9 mouse cellular contexts compared by ENCODE assay signal in the genomic region with DNA sequence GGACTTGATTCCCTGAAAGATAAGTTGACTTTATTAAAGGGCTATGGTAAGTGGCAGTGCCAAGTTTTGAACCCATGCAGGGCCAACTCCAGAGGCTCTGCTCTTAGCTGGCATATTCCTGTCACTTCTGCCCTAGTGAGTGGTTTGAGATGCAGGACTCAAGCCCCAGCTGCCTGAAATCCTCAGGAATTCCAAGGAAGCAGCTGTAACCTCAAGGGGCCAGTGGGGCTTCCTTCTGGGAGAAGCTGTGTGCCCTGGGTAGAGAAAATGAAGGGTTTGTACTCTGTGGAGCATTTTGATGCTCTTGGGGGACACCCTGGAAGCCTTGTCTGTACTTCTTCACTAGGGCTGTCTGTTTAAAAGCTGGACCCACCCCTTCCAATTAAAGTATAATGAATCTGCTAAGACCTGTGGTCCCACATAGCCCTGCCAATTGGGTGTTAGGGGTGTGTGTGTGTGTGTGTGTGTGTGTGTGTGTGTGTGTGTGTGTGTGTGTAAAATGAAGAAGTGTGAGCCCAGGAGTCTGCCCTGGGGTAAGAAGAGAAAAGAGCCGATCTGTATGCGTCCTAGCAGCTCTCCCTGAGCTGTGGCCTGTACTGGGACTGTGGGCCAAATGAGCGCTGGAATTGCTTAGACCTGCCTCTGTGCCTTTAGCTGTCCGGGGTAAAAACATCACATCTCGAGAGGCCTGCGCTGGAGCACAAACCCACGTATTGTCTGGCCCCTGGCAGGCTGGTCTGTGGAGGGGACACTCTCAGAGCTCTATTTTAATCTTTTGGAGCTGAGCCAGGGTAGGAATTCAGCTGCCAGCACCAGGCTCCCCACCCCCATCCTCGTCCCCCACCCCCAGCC.
DNase-seq lines count a peak whose midpoint lies in the region; ATAC-seq and TF ChIP-seq lines count a peak whose summit lies in the region.
"Had no signal": no experiment of that assay in that cellular context is flagged by ENCODE, and none has a peak within 500 bp of the region (broad histone marks: within the 10 kb centered on the region; RNA-seq: fewer than 3 reads in every experiment).

No protein-coding gene starts in this region.

- H3K4me2 ChIP-seq in embryonic facial prominence, embryonic 13.5 days, result peak overlapping the region; percentile 24; the same call in 1 of the 2 replicates
- no peak overlapping the region for H3K4me2 ChIP-seq in intestine, embryonic 15.5 days (replicated peaks)

- H3K9ac ChIP-seq in heart, adult 2 months (ENCODE audit: low read depth, low read length), result no peak overlapping the region
- 0 out of 2 replicates have a peak overlapping the region, but pooled peaks have one; percentile 21 for H3K9ac ChIP-seq in embryonic facial prominence, embryonic 13.5 days
- H3K9ac ChIP-seq in intestine, embryonic 15.5 days, result no peak overlapping the region

- H3K27ac ChIP-seq in heart, adult 2 months, result no peak overlapping the region
- H3K27ac ChIP-seq in embryonic facial prominence, embryonic 13.5 days, result peak overlapping the region; percentile 78
- peak overlapping the region; percentile 70; the same call in 1 of the 2 replicates for H3K27ac ChIP-seq in intestine, embryonic 15.5 days
- H3K27ac ChIP-seq: kidney, postnatal 0 days had no signal

- no peak for ATAC-seq in embryonic facial prominence, embryonic 13.5 days (ENCODE audit: insufficient number of reproducible peaks, insufficient read depth, low FRiP score, low TSS enrichment, low read depth)
- peak; percentile 70 for ATAC-seq in intestine, embryonic 15.5 days
- ATAC-seq in CD4-positive, CD25-positive, alpha-beta regulatory T cell, adult 4 months, result no peak

- intact Hi-C loops in heart, adult 2 months (cut with DNase I), result no loop called here

- no peak for TF ChIP-seq CTCF in heart, adult 2 months (IDR thresholded peaks at IDR 0.05)

- no peaks in the 10 kb centered on the region for H3K4me1 ChIP-seq in heart, adult 2 months (ENCODE audit: control insufficient read depth, insufficient read depth, low read length)
- H3K4me1 ChIP-seq in embryonic facial prominence, embryonic 13.5 days, result peaks cover 22% of the 10 kb centered on the region
- H3K4me1 ChIP-seq in intestine, embryonic 15.5 days (replicated peaks), result peaks cover 14% of the 10 kb centered on the region

- no peaks in the 10 kb centered on the region for H3K36me3 ChIP-seq in heart, adult 2 months (ENCODE audit: control insufficient read depth, insufficient read depth, low read length)
- H3K36me3 ChIP-seq in embryonic facial prominence, embryonic 13.5 days, result no peaks in the 10 kb centered on the region
- H3K36me3 ChIP-seq in intestine, embryonic 15.5 days, result no peaks in the 10 kb centered on the region

- H3K79me2 ChIP-seq in heart, adult 2 months (replicated peaks; ENCODE audit: control insufficient read depth, insufficient read depth, low read length), result no peaks in the 10 kb centered on the region

- H3K9me3 ChIP-seq in embryonic facial prominence, embryonic 13.5 days, result no peaks in the 10 kb centered on the region
- no peaks in the 10 kb centered on the region for H3K9me3 ChIP-seq in intestine, embryonic 15.5 days

- H3K4me3 ChIP-seq in heart, adult 2 months, result no peak overlapping the region
- H3K4me3 ChIP-seq in embryonic facial prominence, embryonic 13.5 days, result no peak overlapping the region
- H3K4me3 ChIP-seq in intestine, embryonic 15.5 days (replicated peaks), result no peak overlapping the region

- 25% methylated on average over 8 of the region's 8 CpGs for WGBS in heart, adult 2 months
- 7% methylated on average over 8 of the region's 8 CpGs for WGBS in embryonic facial prominence, embryonic 13.5 days
- WGBS in intestine, embryonic 15.5 days, result 41% methylated on average over 8 of the region's 8 CpGs

- TF ChIP-seq EP300 in heart, adult 2 months (IDR thresholded peaks at IDR 0.05; ENCODE audit: insufficient read depth, low read depth, low read length), result no peak

- H3K27me3 ChIP-seq in heart, adult 2 months (ENCODE audit: control insufficient read depth, insufficient read depth, low read length), result no peaks in the 10 kb centered on the region
- no peaks in the 10 kb centered on the region for H3K27me3 ChIP-seq in embryonic facial prominence, embryonic 13.5 days
- no peaks in the 10 kb centered on the region for H3K27me3 ChIP-seq in intestine, embryonic 15.5 days (replicated peaks)

- TF ChIP-seq POLR2A in heart, adult 2 months (IDR thresholded peaks at IDR 0.05; ENCODE audit: insufficient read depth, low read depth, low read length), result no peak

- DNase-seq in heart, adult 11 months, result peak; percentile 71
- no peak for DNase-seq in heart, adult 2 months
- DNase-seq in neural tube, embryonic 10.5 days (ENCODE audit: extremely low spot score, low spot score), result peak; percentile 12
- no peak for DNase-seq in cerebellum, adult 18-20 months
- DNase-seq in cerebellum, postnatal 36 days, result no peak

Comparison
In these comparisons a context has a peak if more than half of its experiments do, and no peak if none do; other contexts are left out.
1. DNase-seq: peak in heart, adult 11 months (single experiment) and neural tube, embryonic 10.5 days (single experiment); none in heart, adult 2 months (0 of 2), cerebellum, adult 18-20 months (0 of 2) and cerebellum, postnatal 36 days (0 of 2).